Mouse (Mus musculus) kidney, embryonic 14.5 days (tissue): ENCODE data around the gene Derl2. TPM values are rescaled to one million over a fixed set of nuclear protein-coding genes. Genes with fewer than 3 reads are reported as not detected.
A peak's percentile ranks its signal among the peaks of the same experiment; 100 is the strongest.

Experiments
- ATAC-seq: fragments of 200-750 bp; cut with Nextera tagmentation; 2 replicates; pipeline ENCODE4 v1.8.0; 2017; ENCODE audit warnings: moderate number of reproducible peaks, mild to moderate bottlenecking, moderate TSS enrichment, moderate library complexity; ENCODE audit not compliant: low FRiP score, low TSS enrichment
- H3K27ac ChIP-seq: fragments of 300-500 bp; sonication (generic); 2 replicates; pipeline ENCODE4 v1.5.1; 2014; ENCODE audit warnings: low read depth, mild to moderate bottlenecking, low read length, moderate library complexity, mixed read lengths
- H3K27me3 ChIP-seq: fragments of 300-500 bp; sonication (generic); 2 replicates; pipeline ENCODE4 v1.6.1; 2014; ENCODE audit warnings: mild to moderate bottlenecking, low read length; ENCODE audit not compliant: control insufficient read depth, insufficient read depth
- H3K36me3 ChIP-seq: fragments of 300-500 bp; sonication (generic); 2 replicates; pipeline ENCODE4 v1.6.1; 2014; ENCODE audit warnings: low read length, mixed read lengths; ENCODE audit not compliant: control insufficient read depth, insufficient read depth
- H3K4me1 ChIP-seq: fragments of 300-500 bp; sonication (generic); 2 replicates; pipeline ENCODE4 v1.6.1; 2014; ENCODE audit warnings: low read length, mixed read lengths; ENCODE audit not compliant: control insufficient read depth, insufficient read depth
- H3K4me2 ChIP-seq: fragments of 300-500 bp; sonication (generic); replicated peaks from 2 replicates; pipeline ENCODE4 v1.6.1; 2014; ENCODE audit warnings: low read depth, mild to moderate bottlenecking, low read length
- H3K4me3 ChIP-seq: fragments of 300-500 bp; sonication (generic); 2 replicates; pipeline ENCODE4 v1.5.1; 2014; ENCODE audit warnings: mild to moderate bottlenecking, low read length
- H3K9ac ChIP-seq: fragments of 300-500 bp; sonication (generic); 2 replicates; pipeline ENCODE4 v1.6.1; 2014; ENCODE audit warnings: low read depth, mild to moderate bottlenecking, low read length, moderate library complexity
- H3K9me3 ChIP-seq: fragments of 300-500 bp; sonication (generic); 2 replicates; pipeline ENCODE4 v1.6.1; 2016; ENCODE audit warnings: low read length; ENCODE audit not compliant: control insufficient read depth
- WGBS: fragments of 180-500 bp; shearing (Covaris S2); extraction: QIAGEN DNeasy Blood & Tissue Kit; methylation state at CpG from one replicate; pipeline ENCODE4 v1.1.7; 2014; 5-methylcytosine and 5-hydroxymethylcytosine counted together
- polyA plus RNA-seq: library from polyadenylated mRNA; unstranded; fragments of >200 nt; fragmentation: Nextera tagmentation; extraction: Ambion mirVana; gene quantifications from 2 replicates; pipeline ENCODE4 v1.2.1, GENCODE M21; 2014

Gene Derl2
- polyA plus RNA-seq, 1 experiment from 2014 or later = 42.7 TPM

GRCm38 (mm10) chr11:71028280-71028679 lies 8.6 kb upstream of the Derl2 start:
- Histone ChIP-seq H3K27me3 (no peaks in the 10 kb centered on the region), H3K4me3 (no peak overlapping the region), H3K36me3 (peaks cover 46% of the 10 kb centered on the region), H3K27ac (no peak overlapping the region), H3K9ac (no peak overlapping the region), H3K4me1 (peaks cover 13% of the 10 kb centered on the region; the same call in 1 of the 2 replicates), H3K9me3 (no peaks in the 10 kb centered on the region), H3K4me2 (no peak overlapping the region)
- ATAC-seq = no peak
- WGBS = 85% methylated on average over 3 of the region's 3 CpGs

DNA sequence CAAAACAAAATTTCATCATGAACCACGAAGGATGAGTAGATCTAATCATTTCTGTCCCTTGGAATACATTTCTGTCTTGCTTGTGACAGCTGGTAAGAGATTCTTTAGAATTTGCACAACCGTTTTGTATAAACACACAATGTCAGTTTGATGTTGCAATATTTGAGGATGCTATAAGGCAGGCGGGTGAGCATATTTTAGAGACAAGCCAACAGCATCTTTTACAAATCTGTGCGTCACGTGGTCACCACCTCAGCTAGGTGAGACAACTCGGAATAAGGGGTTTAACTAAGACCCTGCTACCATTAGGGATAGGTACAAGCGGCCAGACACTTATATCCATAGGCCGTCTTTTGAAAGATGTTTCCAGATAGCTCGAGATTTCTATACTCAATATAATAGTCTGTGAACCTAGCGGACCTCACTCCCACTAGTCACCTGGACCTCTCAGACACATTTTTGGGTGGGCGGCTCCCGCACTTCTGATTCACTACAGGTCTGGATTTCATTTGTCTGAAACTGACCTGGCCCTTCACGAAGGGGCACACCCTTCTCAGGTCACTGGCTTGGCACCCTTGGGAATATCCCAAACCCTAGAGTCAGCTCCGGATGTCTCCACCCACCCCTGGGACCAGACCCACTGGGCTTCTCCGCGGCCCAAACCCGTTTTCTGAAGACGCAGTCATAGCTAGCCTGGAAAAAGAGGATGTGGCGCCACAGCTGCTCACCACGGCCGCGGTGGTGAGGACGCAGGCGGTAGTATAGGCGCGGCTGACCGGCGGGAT lies 1.0 kb downstream of the Derl2 start:
- Histone ChIP-seq H3K36me3 (peaks cover 25% of the 10 kb centered on the region; the same call in 1 of the 2 replicates), H3K4me2 (peak overlapping the region; percentile 79), H3K9ac (peak overlapping the region; percentile 88), H3K27me3 (no peaks in the 10 kb centered on the region), H3K4me3 (peak overlapping the region; percentile 85), H3K27ac (peak overlapping the region; percentile 59; the same call in 1 of the 2 replicates), H3K4me1 (peaks cover 10% of the 10 kb centered on the region; the same call in 1 of the 2 replicates), H3K9me3 (no peaks in the 10 kb centered on the region)
- peak; percentile 41 for ATAC-seq
- WGBS = 4% methylated on average over 28 of the region's 28 CpGs

- Histone ChIP-seq H3K4me2 (no peak overlapping the region), H3K27ac (no peak overlapping the region), H3K27me3 (no peaks in the 10 kb centered on the region), H3K4me3 (no peak overlapping the region), H3K9me3 (no peaks in the 10 kb centered on the region), H3K36me3 (peaks cover 28% of the 10 kb centered on the region), H3K4me1 (peaks cover 10% of the 10 kb centered on the region; the same call in 1 of the 2 replicates), H3K9ac (no peak overlapping the region)
- 89% methylated on average over 1 of the region's 1 CpGs for WGBS
- ATAC-seq = no peak
Observed at GRCm38 (mm10) chr11:71017051-71017450, 2.6 kb downstream of the Derl2 start.

DNA sequence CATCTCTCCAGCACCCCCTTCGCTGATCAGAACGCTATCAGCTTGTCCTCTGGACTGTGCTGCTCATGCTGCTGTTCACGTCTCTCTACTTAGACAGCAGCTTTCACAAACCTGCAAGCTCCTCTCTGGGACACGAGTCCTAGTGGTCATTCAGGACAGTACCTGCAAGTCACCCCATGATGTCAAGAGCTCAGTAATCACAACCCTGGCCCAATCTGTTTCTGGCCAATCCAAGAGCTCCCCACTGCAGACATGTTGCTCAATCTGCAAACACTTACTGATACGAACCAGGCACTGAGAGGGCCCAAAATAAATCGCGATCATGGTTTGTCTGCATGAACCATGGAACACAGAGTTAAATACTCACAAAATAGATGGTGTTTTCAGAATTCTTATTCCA lies 6.9 kb downstream of the Derl2 start:
- Histone ChIP-seq H3K36me3 (peaks cover 54% of the 10 kb centered on the region), H3K9ac (no peak overlapping the region), H3K27me3 (no peaks in the 10 kb centered on the region), H3K27ac (no peak overlapping the region), H3K4me3 (no peak overlapping the region), H3K4me1 (no peaks in the 10 kb centered on the region), H3K9me3 (no peaks in the 10 kb centered on the region), H3K4me2 (no peak overlapping the region)
- no peak for ATAC-seq
- WGBS = 98% methylated on average over 7 of the region's 7 CpGs

- Histone ChIP-seq H3K9ac (no peak overlapping the region), H3K4me1 (peaks cover under 1% of the 10 kb centered on the region; the same call in 1 of the 2 replicates), H3K9me3 (no peaks in the 10 kb centered on the region), H3K4me3 (no peak overlapping the region), H3K27me3 (no peaks in the 10 kb centered on the region), H3K4me2 (no peak overlapping the region), H3K36me3 (peaks cover 40% of the 10 kb centered on the region), H3K27ac (no peak overlapping the region)
- WGBS = 94% methylated on average over 3 of the region's 3 CpGs
- ATAC-seq = no peak
Observed at GRCm38 (mm10) chr11:71008321-71008720, 11.3 kb downstream of the Derl2 start.

- WGBS = 86% methylated on average over 7 of the region's 7 CpGs
- no peak overlapping the region for H3K9ac ChIP-seq
- peaks cover 6% of the 10 kb centered on the region for H3K4me1 ChIP-seq
- no peak overlapping the region for H3K4me3 ChIP-seq
- no peak overlapping the region for H3K4me2 ChIP-seq
- no peaks in the 10 kb centered on the region for H3K27me3 ChIP-seq
- no peaks in the 10 kb centered on the region for H3K9me3 ChIP-seq
- no peak for ATAC-seq
- H3K27ac ChIP-seq = no peak overlapping the region
- peaks cover 38% of the 10 kb centered on the region for H3K36me3 ChIP-seq
Observed at GRCm38 (mm10) chr11:71007831-71008230, 11.8 kb downstream of the Derl2 start.

DNA sequence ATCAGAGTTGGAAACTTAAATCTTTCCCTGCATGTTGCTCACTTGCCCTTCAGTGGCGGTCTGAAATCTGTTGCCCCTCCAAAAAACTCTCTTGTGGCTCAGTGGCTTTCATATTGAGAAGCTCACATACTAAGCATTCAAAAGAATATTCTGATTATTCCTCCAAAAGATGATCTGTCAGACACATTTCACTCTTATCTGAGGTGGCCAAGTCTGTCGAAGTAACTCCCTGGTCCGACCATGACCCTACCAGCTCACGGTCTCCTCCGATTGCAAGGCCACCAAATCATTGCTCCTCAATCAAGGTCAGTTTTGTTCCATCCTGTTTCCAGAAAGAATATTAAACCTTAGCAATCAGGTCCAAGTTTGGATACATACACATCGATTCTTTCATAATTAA lies 12.6 kb downstream of the Derl2 start:
- no peaks in the 10 kb centered on the region for H3K9me3 ChIP-seq
- H3K27me3 ChIP-seq = no peaks in the 10 kb centered on the region
- peaks cover 8% of the 10 kb centered on the region for H3K4me1 ChIP-seq
- H3K9ac ChIP-seq = no peak overlapping the region
- no peak overlapping the region for H3K4me2 ChIP-seq
- no peak overlapping the region for H3K4me3 ChIP-seq
- ATAC-seq = no peak
- WGBS = 97% methylated on average over 6 of the region's 6 CpGs
- no peak overlapping the region for H3K27ac ChIP-seq
- peaks cover 31% of the 10 kb centered on the region for H3K36me3 ChIP-seq

DNA sequence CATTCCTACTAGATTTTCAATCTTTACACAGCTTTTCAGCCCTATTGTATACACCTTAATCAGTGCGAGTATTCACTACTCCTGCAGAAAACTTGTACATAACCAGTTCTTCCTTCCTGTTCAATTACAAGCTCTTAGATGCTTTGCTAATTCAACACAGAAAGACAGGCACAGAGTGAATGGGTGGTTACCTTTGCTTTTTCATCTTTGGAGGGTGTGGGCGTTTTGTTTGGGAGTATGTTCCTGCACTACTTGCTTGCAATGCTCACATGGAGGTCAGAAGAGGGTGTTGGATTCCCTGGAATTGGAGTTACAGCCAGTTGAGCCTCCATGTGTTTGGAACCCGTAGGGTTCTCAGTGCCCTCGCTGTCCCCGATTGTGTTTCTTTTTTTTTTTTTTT lies 14.6 kb downstream of the Derl2 start:
- Histone ChIP-seq H3K4me3 (peak overlapping the region; percentile 88; the same call in 1 of the 2 replicates), H3K9me3 (no peaks in the 10 kb centered on the region), H3K27me3 (no peaks in the 10 kb centered on the region), H3K27ac (no peak overlapping the region; the same call in 1 of the 2 replicates), H3K9ac (peak overlapping the region; percentile 44; the same call in 1 of the 2 replicates), H3K4me1 (peaks cover 8% of the 10 kb centered on the region), H3K4me2 (peak overlapping the region; percentile 47), H3K36me3 (peaks cover 22% of the 10 kb centered on the region)
- WGBS = 65% methylated on average over 5 of the region's 5 CpGs
- ATAC-seq = no peak

DNA sequence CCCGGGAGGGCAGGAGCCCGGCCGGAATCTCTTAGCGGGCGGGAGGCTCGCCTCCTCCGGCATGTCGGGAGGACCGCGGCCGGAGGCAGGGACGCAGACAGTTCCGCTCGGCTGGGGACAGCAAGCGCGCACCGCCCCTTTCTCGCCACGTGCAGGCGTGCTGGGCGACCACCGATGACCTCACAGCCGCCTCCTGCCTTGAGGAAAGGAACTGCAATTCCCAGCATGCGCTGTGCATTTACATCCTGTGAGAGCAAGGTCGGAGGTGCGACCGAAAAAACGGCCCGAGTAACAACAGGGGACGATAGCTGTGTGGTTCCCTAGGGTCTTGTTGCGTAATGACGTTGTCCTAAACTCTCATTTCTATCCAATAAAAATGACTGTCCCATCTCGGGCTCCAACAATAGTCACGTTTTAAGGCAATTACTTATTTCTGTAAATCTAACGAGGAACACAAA lies 15.3 kb downstream of the Derl2 start, which contains the start of gene Dhx33:
Gene Dhx33 (minus strand): TSS at position 122 of the 458 bp plus-strand sequence.
- WGBS = under 1% methylated on average over 35 of the region's 35 CpGs
- Histone ChIP-seq H3K4me2 (peak within 1 kb of the TSS; percentile 66), H3K4me1 (peaks cover 8% of the 10 kb centered on the region), H3K9me3 (no peaks in the 10 kb centered on the region), H3K27me3 (no peaks in the 10 kb centered on the region), H3K9ac (peak within 1 kb of the TSS; percentile 79), H3K27ac (peak within 1 kb of the TSS; percentile 85), H3K4me3 (peak within 1 kb of the TSS; percentile 88), H3K36me3 (peaks cover 23% of the 10 kb centered on the region)
- peak; percentile 99 for ATAC-seq
